Mouse (Mus musculus) left cerebral cortex, postnatal 4 days (tissue): ENCODE results near the gene Bcor. TPM values are rescaled to one million over a fixed set of nuclear protein-coding genes. Genes with fewer than 3 reads are reported as not detected.
A peak's percentile ranks its signal among the peaks of the same experiment; 100 is the strongest.

Experiments used
- DNase-seq: peaks from one replicate; pipeline ENCODE4 v3.0.0-alpha.2; 2022
- intact Hi-C: fragments of 180-260 bp; cut with DNase I; formaldehyde crosslinking; loops from one replicate; pipeline ENCODE4 v1.15.1; 2025
- total RNA-seq, 2 experiments: library from RNA; stranded (reverse); gene quantifications; 2 replicates each; pipeline ENCODE4 v1.2.3; 2021

Bcor gene
- total RNA-seq, 2 experiments from 2014 or later: 30.6 to 31.6 TPM

DNA sequence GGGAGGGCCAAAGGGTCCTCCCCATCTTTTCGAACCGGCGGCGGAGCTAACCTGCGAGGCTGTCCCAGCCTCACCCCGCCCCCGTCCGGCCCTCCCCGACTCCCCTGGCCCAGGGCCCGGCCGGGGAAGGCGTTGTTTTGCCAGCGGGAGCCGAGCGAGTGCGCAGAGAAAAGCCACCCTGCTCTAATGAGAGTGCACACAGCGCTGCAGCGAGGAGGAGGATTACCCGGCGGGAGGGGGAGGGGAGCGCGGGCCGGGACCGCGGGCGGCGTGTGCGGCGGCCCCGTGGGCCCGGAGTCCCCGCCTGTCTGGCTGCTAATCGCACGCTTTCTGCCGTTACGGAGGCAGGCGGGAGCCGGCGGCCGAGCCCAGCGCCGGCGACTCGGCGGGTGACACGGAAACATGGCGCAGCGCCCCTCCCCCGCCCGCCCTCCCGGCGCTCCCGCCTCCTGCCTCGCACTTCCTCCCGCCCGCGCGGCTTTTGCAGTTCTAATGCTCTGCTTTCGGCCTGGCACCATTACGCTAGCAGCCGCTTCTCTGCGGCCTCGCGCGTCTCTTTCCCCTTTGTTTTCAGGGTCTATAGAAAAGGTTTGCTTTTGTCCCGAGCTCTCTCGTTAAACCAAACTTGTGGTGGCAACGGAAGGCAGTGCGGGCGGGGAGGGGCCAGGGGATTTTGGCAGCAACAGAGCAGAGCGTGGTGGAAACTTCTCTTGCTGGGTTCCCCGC is 71.7 kb downstream of the Bcor start:
- intact Hi-C loops: no loop called here
- peak; percentile 58 for DNase-seq

- no peak for DNase-seq
These were observed 72.4 kb downstream of the Bcor start for GRCm38 (mm10) chrX:12087511-12088300.

DNA sequence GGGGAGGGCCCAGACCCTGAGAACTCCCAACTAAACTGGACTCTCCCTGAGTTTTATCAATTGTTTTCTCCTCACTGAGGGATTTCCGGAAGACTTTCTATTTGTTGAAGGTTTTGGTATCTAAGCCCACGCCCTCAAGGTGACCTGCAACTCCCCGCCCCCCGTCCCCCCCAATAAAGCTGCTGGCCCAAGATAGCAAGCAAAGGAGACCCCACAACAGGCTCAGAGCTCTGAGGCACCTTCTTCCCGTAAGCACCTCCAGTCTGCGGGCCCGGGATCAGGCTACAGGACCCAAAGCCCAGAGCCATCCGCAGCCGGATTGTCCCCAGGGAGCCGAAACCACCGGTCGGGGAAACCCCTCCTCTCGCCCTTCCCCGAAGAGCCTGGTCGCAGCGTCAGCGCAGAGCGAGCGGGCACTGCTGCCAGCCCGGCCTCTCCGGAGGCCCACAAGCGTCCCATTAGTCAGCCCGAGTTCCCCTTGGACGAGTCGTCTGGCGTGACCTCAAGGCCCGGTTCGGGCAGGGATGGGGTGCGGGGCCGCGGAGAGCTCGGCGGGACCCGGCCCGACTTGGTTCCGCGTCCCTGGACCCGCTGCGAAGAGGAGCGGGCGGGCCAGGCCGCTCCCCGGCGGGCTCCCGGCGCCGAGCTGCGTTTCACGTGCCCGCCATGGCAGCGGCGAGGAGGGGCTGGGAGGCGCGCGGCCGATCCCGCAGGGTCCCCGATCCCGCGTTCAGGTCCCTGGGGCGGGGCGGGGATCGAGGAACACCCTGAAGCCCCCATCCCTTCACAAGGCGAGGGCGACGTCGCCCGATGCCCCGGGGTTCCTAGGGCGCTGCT is 73.3 kb downstream of the Bcor start:
- intact Hi-C loops: no loop called here
- DNase-seq: no peak

More at GRCm38 (mm10) chrX:12087511-12088300, 72.4 kb downstream of the Bcor start:
- intact Hi-C loops: no loop called here

DNA sequence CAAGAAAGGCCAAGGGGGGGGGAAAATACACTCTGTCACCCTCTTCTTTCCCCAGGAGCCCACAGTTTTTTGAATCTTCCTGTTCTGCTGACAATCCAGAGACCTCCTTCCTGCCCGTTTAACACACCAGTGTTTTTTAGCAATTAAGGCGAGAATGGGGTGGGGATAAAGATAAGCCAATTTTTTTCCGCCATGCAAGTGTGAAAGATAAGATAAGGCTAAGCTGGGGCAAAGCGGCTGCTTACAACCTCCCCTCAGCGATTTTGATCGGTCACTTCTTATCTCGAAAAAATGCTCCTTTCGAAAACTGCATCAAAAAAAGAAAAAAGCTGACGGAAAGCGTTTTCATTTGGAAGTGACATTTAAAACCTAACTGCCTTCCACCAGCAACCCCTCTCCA is 74.2 kb downstream of the Bcor start:
- no peak for DNase-seq

GRCm38 (mm10) chrX:12085290-12085689 is 74.9 kb downstream of the Bcor start:
- intact Hi-C loops: no loop called here
- DNase-seq: no peak

More for the DNA sequence above, 74.2 kb downstream of the Bcor start:
- intact Hi-C loops: no loop called here

GRCm38 (mm10) chrX:12084698-12085097 is 75.5 kb downstream of the Bcor start:
- DNase-seq: no peak
- intact Hi-C loops: loop anchor here (5.0 kb wide), 1 partner anchor 77 kb away; no protein-coding TSS in a partner anchor

DNA sequence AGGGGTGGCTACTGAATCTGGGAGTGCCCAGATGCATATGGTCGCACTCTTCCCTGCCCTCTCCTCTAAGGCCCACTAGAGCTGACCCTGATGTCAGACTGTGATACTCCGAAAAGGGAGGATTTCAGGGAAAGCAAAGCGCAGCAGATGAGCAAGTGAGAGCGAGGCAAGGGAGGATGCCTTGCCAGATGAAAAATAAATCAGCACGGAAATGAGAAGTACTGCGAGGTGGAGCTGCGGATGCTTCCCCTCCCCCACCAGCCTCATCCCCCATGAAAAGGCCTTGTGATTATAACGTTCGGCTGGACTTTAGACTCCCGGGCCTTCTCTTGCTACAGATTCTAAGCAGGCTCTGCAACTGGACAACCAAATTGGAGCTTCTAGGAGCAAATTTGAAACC is 76.5 kb downstream of the Bcor start:
- DNase-seq: no peak
- intact Hi-C loops: loop anchor here (5.0 kb wide), 1 partner anchor 76 kb away; no protein-coding TSS in a partner anchor

DNA sequence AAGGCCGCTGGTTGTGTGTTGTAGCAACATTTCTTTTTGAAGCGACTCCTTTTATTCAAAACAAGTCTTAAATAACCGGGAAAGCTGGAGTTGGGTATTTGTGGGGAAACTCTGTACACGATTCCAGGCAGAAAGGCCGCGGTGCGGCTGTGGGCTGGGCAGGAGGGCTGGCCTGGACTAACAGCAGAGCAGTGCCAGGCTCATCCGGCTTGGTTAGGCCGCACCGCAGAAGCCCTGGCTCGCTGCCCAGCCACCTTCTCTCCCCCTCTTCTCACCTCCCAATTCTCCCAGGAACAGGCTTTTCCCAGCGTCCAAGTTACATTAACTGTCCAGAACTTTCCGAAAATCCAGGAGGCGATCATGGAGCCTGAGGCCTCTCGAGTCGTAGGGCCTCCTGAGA is 77.4 kb downstream of the Bcor start:
- peak; percentile 51 for DNase-seq
- intact Hi-C loops: loop anchor here (5.0 kb wide), 1 partner anchor 75 kb away; no protein-coding TSS in a partner anchor

DNA sequence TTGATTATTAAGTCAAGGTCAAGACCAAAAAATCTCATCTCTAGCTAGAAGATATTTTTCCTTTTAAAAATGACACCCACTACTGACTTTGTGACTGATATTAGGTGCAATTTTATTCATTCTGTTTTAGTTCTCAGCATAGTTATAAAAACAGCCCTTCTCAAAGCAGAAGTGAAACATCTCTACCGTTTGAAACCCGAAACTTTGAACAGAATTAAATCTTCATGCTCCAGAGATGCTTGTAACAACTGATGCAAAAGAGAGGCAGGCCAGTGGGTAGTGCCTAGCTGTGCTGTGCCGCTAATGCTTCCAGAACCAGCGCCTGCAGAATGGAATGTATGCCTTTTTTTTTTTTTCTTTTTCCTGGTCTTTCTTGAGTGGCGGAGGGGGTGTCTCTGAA is 78.0 kb downstream of the Bcor start:
- intact Hi-C loops: loop anchor here (5.0 kb wide), 1 partner anchor 75 kb away; no protein-coding TSS in a partner anchor
- DNase-seq: no peak

GRCm38 (mm10) chrX:12081741-12082155 is 78.4 kb downstream of the Bcor start:
- no peak for DNase-seq
- intact Hi-C loops: loop anchor here (5.0 kb wide), 1 partner anchor 74 kb away; no protein-coding TSS in a partner anchor

- peak; percentile 51 for DNase-seq
- intact Hi-C loops: loop anchor here (5.0 kb wide), 1 partner anchor 74 kb away; no protein-coding TSS in a partner anchor
These were observed 79.0 kb downstream of the Bcor start for GRCm38 (mm10) chrX:12080904-12081740.

DNA sequence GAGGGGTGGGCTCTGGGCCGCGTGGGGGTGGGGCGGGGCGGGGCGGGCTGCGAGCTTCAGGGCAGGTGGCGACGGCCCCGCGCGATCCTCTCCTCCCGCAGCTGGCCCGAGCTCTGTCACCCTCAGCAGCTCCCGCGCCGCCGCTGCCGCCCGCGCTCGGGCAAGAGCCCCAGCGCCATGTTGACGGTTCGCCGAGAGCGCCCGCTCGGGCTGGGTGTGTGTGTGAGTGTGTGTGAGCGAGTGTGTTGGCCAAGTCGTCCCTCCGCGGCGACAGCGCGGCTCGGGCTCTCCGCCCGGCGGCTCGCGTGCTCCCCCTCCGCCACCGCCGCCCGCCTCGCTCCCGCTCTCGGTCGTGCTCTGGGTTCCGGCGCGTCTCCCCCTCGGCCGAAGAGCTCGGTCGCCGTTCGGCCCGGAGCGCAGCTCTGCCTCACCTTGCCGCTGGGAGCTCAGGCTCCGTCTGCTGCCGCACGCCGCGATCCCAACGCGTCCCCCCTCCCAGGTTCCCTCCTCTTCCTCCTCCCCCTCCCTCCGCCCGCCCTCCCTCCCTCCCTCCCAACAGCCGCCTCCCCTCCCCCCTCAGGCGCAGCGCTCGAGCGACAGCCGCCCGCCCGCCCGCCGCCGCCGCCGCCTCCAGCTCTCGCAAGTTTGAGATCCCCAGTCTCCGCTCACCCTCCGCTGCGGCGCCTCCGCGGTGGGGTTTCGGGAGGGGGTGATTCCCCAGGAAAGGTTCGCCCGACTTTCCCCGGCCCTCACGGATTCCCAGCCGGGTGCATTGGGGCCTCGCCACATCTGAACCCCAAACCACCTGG is 79.9 kb downstream of the Bcor start:
- intact Hi-C loops: loop anchor here (5.0 kb wide), 1 partner anchor 73 kb away; no protein-coding TSS in a partner anchor
- peak; percentile 68 for DNase-seq

- intact Hi-C loops: loop anchor here (5.0 kb wide), 1 partner anchor 72 kb away; no protein-coding TSS in a partner anchor
- DNase-seq: no peak
These were observed 80.7 kb downstream of the Bcor start for GRCm38 (mm10) chrX:12079309-12080094.

DNA sequence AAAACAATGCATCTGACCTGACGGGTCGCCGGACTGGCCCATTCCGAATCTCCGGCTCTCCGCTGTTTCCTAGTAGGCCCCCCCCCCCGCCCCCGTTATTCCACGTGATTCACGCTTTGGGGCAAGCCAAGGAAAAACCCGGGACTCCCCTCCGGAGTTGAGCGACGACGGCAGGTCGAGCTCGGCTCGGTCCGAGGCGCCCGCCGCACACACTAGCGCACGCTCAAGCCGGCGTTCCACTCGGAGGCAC is 81.2 kb downstream of the Bcor start:
- intact Hi-C loops: no loop called here
- DNase-seq: no peak

DNA sequence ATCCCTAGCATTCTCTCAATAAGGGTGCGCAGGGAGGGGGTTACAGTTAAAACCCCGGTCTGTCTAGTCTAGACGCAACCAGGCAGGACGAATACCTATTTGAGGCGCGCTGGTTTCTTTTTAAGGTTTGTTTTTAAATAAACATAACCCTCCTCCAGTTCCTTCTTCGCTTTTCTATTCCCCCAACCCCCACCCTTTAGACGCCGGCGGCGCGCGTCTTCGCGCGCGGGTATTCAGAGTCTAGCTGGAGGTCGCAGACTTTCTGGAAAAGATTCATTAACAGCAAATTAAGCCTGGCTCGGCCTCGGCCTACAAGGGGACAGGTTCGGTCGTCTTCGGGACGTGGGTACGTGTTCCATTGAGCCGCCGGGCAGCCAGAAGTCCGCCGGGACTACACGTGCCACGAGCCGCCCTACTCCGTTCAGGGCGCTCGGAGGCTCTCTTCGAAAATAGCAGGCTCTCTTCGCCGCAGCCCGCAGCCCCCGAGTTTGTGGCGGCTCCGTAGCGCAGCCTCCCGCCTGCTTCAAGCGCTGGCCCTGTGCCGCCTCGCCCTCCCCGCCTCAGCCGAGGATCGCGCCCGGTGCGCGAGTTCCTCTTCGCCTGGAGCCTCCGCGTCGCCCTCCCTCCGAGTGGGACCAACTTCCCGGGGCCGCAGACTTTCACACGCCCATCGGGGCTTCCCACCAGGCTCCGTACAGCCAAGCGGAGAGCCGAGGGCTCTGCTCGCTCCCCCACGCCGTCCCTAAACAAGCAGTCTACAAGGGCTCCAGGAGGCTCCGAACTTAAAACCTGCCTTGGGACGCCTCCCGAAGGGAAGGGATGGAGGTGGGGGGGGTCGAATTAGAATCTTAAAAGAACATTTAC is 81.7 kb downstream of the Bcor start:
- intact Hi-C loops: no loop called here
- DNase-seq: peak; percentile 39

GRCm38 (mm10) chrX:12077601-12077980 is 82.6 kb downstream of the Bcor start:
- no peak for DNase-seq
- intact Hi-C loops: no loop called here
